Mouse (Mus musculus) kidney, embryonic 15.5 days (tissue): ENCODE data around the gene Rai1. TPM values are rescaled to one million over a fixed set of nuclear protein-coding genes. Genes with fewer than 3 reads are reported as not detected.

Experiments used
- ATAC-seq: fragments of 200-750 bp; cut with Nextera tagmentation; replicated peaks from 2 replicates; pipeline ENCODE4 v1.8.0; 2017; ENCODE audit warnings: moderate TSS enrichment; ENCODE audit not compliant: low FRiP score
- H3K27ac ChIP-seq: fragments of 300-500 bp; sonication (generic); 2 replicates; pipeline ENCODE4 v1.5.1; 2015; ENCODE audit warnings: mild to moderate bottlenecking, inconsistent platforms
- H3K27me3 ChIP-seq: fragments of 300-500 bp; sonication (generic); 2 replicates; pipeline ENCODE4 v1.6.1; 2015; ENCODE audit warnings: inconsistent platforms
- H3K36me3 ChIP-seq: fragments of 300-500 bp; sonication (generic); 2 replicates; pipeline ENCODE4 v1.6.1; 2015; ENCODE audit warnings: inconsistent platforms
- H3K4me1 ChIP-seq: fragments of 300-500 bp; sonication (generic); 2 replicates; pipeline ENCODE4 v1.6.1; 2015; ENCODE audit warnings: inconsistent platforms
- H3K4me2 ChIP-seq: fragments of 300-500 bp; sonication (generic); 2 replicates; pipeline ENCODE4 v1.6.1; 2015; ENCODE audit warnings: moderate library complexity, mild to moderate bottlenecking, inconsistent platforms
- H3K4me3 ChIP-seq: fragments of 300-500 bp; sonication (generic); replicated peaks from 2 replicates; pipeline ENCODE4 v1.5.1; 2015; ENCODE audit warnings: mild to moderate bottlenecking, inconsistent platforms
- H3K9ac ChIP-seq: fragments of 300-500 bp; sonication (generic); 2 replicates; pipeline ENCODE4 v1.6.1; 2015; ENCODE audit warnings: mild to moderate bottlenecking, inconsistent platforms
- H3K9me3 ChIP-seq: fragments of 300-500 bp; sonication (generic); replicated peaks from 2 replicates; pipeline ENCODE4 v1.6.1; 2016; ENCODE audit warnings: inconsistent platforms
- WGBS: fragments of 180-500 bp; shearing (Covaris S2); methylation state at CpG from one replicate; pipeline ENCODE4 v1.1.7; 2015; ENCODE audit warnings: mixed read lengths; 5-methylcytosine and 5-hydroxymethylcytosine counted together
- polyA plus RNA-seq: library from polyadenylated mRNA; unstranded; fragments of >200 nt; fragmentation: Nextera tagmentation; extraction: Ambion mirVana; gene quantifications from 2 replicates; pipeline ENCODE4 v1.2.1, GENCODE M21; 2015

Rai1 gene
- polyA plus RNA-seq, 1 experiment from 2014 or later, result 23.4 TPM

DNA sequence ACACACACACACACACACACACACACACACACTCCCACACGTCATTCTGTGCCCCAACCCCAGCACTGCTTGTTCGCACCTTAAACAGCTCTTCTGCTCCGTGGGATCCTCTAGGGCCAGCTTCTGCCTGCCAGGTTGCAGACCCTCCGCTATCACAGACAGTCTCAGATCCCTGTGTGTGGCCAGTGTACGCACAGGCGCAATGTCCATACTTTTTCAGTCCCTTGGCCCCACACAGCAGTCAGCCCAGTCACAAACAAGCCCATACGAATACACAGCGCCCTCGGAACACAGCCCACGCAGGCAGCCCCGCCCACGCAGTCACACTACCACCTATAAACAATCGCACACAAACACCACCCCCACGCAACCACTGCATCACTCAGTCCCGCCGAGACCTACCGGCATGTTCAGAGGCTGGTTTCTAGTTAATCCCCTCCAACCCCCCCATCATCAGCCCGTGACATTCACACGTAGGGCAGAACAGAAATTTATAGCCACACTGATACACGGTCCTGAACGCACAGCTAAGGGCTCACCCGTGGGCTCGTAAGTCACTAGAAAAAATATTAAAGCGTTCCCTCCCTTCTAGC, 34.4 kb downstream of the Rai1 start:
- Histone ChIP-seq H3K4me2 (peak overlapping the region; percentile 82), H3K36me3 (peaks cover 5% of the 10 kb centered on the region), H3K4me1 (peaks cover 49% of the 10 kb centered on the region), H3K9me3 (no peaks in the 10 kb centered on the region), H3K4me3 (peak overlapping the region; percentile 65), H3K9ac (peak overlapping the region; percentile 61), H3K27ac (peak overlapping the region; percentile 85), H3K27me3 (no peaks in the 10 kb centered on the region)
- ATAC-seq, result peak; percentile 59
- WGBS, result 2% methylated on average over 24 of the region's 24 CpGs

DNA sequence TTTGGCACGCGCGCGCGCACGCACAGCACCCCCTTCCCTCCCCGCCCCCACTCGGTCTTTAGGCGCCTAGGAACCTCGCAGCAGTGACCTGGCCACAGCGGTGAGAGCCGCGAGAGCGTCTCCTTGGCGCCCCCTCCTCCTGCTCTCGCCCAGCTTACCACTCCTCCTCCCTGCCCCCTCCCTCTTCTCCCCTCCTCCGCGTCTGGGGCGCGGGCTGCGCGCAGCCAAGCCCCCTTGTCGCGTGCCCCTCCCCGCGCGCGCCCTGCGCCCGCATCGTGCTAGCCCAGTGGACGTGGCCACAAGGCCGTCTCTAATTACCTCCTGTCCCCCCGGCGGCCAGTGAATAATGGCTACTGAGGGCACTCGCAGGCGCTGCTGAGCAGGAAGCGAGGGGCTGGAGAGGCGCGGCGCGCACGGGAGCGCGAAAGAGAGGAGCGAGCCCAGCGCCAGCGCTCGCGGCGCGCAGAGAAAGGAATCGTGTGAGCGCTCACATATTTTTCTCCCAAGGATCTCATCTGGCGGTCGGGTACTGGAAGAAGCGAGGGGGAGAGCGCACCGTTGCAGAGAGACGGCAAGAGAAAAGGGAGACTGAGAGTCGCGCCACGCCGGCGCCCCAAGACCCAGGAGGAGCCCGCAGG, 35.0 kb downstream of the Rai1 start:
- H3K27me3 ChIP-seq, result no peaks in the 10 kb centered on the region
- H3K4me2 ChIP-seq, result peak overlapping the region; percentile 82
- ATAC-seq, result peak; percentile 84
- peak overlapping the region; percentile 61 for H3K9ac ChIP-seq
- no peaks in the 10 kb centered on the region for H3K9me3 ChIP-seq
- H3K36me3 ChIP-seq, result peaks cover 11% of the 10 kb centered on the region
- H3K27ac ChIP-seq, result peak overlapping the region; percentile 85
- peaks cover 49% of the 10 kb centered on the region for H3K4me1 ChIP-seq
- under 1% methylated on average over 66 of the region's 66 CpGs for WGBS
- peak overlapping the region; percentile 65 for H3K4me3 ChIP-seq

DNA sequence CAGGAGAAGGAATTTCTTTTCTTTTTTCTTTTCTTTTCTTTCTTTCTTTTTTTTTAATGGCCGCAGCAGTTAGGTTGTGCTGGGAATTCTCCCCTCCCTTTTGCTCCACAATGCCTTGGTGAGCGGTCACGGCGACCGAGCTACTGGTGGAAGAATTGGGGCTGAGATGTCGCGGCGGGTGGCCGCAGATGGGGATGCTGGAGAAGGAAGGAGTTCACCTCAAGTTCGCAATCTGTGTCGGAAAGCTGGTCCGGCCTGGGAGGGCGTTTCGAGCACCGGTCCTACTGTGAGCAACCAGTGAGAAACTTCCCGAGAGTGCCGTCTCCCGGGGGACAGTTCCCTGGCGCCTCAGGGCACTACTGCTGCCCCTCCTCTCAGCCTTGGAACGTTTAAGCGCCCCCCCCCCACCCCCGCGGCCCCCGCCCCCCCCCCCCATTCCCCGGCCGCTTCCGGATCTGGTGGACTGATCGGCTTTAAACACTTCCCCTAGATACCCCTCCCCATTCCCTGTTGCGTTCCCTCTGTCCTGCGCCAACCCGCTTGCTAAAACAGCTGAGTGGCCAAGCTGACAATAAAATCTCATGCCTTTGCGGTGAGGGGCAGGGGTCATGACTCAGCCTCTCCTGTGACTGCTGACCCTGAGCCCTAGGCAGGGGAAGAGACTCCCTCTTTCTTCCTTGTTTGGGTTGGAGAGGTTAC, 35.9 kb downstream of the Rai1 start:
- peak; percentile 5; the same call in 1 of the 2 replicates for ATAC-seq
- Histone ChIP-seq H3K27ac (peak overlapping the region; percentile 85), H3K4me1 (peaks cover 56% of the 10 kb centered on the region), H3K4me2 (peak overlapping the region; percentile 82), H3K27me3 (no peaks in the 10 kb centered on the region), H3K4me3 (peak overlapping the region; percentile 65), H3K36me3 (peaks cover 20% of the 10 kb centered on the region), H3K9ac (peak overlapping the region; percentile 61), H3K9me3 (no peaks in the 10 kb centered on the region)
- 3% methylated on average over 28 of the region's 32 CpGs for WGBS

DNA sequence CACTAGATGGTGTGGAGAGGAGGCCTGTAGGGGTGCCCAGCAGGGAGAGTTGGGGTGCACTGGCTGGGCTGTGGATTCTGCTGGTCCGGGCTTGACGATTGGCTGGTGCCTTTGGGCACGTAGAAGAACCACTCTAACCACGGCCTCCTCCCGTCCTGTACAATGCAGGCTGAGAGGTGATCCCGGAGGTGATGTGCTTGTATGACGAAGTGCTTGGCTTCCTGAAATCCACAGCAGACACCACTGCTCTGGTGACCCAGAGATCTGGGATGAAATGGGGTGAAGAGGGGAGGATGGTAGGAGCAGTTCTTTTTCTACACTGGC, 36.4 kb downstream of the Rai1 start:
- Histone ChIP-seq H3K36me3 (peaks cover 24% of the 10 kb centered on the region), H3K9me3 (no peaks in the 10 kb centered on the region), H3K4me3 (peak overlapping the region; percentile 65), H3K27me3 (no peaks in the 10 kb centered on the region), H3K4me1 (peaks cover 56% of the 10 kb centered on the region), H3K9ac (no peak overlapping the region; the same call in 1 of the 2 replicates), H3K4me2 (peak overlapping the region; percentile 82), H3K27ac (no peak overlapping the region)
- 10% methylated on average over 7 of the region's 7 CpGs for WGBS
- no peak for ATAC-seq

DNA sequence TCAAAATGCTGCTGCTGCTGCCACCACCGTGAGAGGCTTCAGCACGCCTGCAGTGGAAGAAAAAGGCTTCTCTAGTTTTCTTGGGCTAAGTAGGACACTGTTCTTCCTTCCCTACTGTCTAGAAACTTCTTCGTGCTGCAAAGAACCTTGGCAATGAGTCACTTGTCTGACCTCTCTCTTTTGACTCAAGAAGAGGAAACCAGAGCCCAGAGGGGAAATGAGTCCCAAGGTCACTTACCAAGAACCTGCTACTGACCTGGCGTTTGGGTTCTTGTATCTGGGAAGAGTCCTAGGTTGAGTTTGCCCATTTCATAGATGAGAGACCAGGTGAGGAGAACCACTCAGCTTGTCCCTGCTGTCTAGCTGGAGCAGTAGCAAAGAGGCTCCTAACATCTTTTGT, 38.3 kb downstream of the Rai1 start:
- H3K36me3 ChIP-seq, result peaks cover 40% of the 10 kb centered on the region
- H3K4me3 ChIP-seq, result no peak overlapping the region
- H3K9me3 ChIP-seq, result no peaks in the 10 kb centered on the region
- no peak overlapping the region for H3K4me2 ChIP-seq
- ATAC-seq, result no peak
- no peak overlapping the region for H3K9ac ChIP-seq
- peaks cover 56% of the 10 kb centered on the region for H3K4me1 ChIP-seq
- H3K27me3 ChIP-seq, result no peaks in the 10 kb centered on the region
- 78% methylated on average over 4 of the region's 4 CpGs for WGBS
- no peak overlapping the region for H3K27ac ChIP-seq

DNA sequence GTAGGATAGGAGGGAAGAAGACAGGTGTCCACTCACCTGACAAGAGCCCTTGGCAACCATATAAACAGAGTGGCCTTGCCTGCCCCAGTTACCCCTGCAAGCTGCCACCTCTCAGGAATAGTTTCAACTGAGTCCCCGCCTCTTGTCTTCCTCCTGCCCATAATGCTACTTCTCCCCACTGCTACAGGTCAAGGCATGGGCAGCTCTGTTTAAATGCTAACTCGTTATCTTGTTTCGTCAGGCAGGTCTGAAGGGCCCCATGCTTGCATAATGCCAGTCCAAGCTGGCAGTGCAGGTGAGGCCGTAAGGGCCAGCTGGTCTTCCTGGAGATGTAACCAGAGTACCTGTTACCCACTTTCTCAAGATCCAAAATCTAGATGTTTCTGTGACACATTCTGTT, 41.4 kb downstream of the Rai1 start:
- no peak overlapping the region for H3K9ac ChIP-seq
- H3K36me3 ChIP-seq, result peaks cover 53% of the 10 kb centered on the region
- H3K4me1 ChIP-seq, result peaks cover 29% of the 10 kb centered on the region
- H3K9me3 ChIP-seq, result no peaks in the 10 kb centered on the region
- H3K4me3 ChIP-seq, result no peak overlapping the region
- H3K4me2 ChIP-seq, result no peak overlapping the region
- H3K27me3 ChIP-seq, result no peaks in the 10 kb centered on the region
- H3K27ac ChIP-seq, result no peak overlapping the region
- 87% methylated on average over 4 of the region's 4 CpGs for WGBS
- no peak for ATAC-seq

DNA sequence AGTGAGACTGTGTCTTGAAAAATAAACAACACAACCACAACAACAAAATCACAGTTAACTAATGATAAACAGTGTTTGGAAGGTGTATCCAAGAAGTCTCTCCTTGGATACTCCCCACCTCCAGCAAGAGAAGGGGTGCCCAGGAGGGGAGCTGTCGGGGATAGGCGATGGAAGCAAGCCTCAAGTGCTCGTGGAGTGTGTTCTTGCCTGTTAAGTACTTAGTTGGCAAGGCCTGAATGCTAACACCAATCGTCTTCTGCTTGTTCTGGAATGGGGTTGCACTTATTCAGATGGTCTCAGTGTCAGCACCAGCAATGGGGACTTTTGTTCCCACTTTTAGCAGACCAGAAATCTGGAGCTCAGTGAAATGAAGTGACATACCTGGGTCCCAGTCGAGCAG, 43.8 kb downstream of the Rai1 start:
- Histone ChIP-seq H3K4me3 (no peak overlapping the region), H3K27ac (no peak overlapping the region), H3K27me3 (no peaks in the 10 kb centered on the region), H3K36me3 (peaks cover 61% of the 10 kb centered on the region), H3K4me1 (0 out of 2 replicates have a peak, but pooled peaks cover 6% of the 10 kb centered on the region), H3K9me3 (no peaks in the 10 kb centered on the region), H3K4me2 (no peak overlapping the region), H3K9ac (no peak overlapping the region)
- ATAC-seq, result no peak
- WGBS, result 82% methylated on average over 5 of the region's 5 CpGs

DNA sequence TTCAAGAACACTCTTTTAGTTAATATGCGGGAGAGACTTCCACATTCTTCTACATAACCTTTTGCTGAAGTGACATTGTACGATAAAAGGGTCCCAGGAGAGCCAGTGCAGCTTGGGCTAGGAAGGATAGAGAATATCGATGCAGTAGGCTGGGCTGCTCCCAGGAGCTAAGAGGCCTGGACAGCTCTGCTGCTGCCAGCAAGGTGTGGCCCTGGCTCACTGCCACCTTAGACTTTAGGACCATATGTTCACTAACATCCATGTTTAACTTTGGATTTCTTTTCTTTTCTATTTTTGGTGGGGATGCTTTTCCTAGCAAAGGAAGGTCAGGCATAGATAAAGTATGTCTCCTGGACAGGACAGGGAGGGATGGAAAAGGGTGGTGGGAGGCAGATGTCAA, 44.3 kb downstream of the Rai1 start:
- no peaks in the 10 kb centered on the region for H3K9me3 ChIP-seq
- H3K27me3 ChIP-seq, result no peaks in the 10 kb centered on the region
- H3K4me3 ChIP-seq, result no peak overlapping the region
- peaks cover 61% of the 10 kb centered on the region for H3K36me3 ChIP-seq
- 0 out of 2 replicates have a peak, but pooled peaks cover 6% of the 10 kb centered on the region for H3K4me1 ChIP-seq
- 62% methylated on average over 3 of the region's 3 CpGs for WGBS
- H3K9ac ChIP-seq, result no peak overlapping the region
- no peak for ATAC-seq
- no peak overlapping the region for H3K27ac ChIP-seq
- no peak overlapping the region for H3K4me2 ChIP-seq

DNA sequence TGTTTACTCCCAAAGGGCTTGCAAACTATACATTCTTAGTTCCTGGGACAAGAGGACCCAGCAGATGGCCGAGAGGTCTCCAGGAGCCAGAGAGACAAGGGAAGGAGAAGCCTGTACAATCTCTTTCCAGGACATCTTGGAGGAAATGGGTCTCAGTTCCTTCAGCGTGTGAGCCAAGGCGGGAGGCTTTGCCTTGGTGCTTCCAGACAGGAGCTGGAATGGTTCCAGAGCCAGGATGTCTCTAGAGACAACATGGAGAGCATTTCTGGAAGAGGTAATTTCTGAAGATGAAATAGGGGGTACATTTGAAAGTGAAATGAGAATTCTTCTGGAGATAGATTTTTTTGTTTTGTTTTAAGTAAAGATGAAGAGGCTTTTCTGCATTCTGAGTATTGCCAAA, 45.9 kb downstream of the Rai1 start:
- H3K36me3 ChIP-seq, result peaks cover 50% of the 10 kb centered on the region
- H3K4me3 ChIP-seq, result no peak overlapping the region
- no peak overlapping the region for H3K27ac ChIP-seq
- 0 out of 2 replicates have a peak, but pooled peaks cover under 1% of the 10 kb centered on the region for H3K4me1 ChIP-seq
- WGBS, result 76% methylated on average over 3 of the region's 3 CpGs
- no peak for ATAC-seq
- H3K27me3 ChIP-seq, result no peaks in the 10 kb centered on the region
- no peaks in the 10 kb centered on the region for H3K9me3 ChIP-seq
- H3K4me2 ChIP-seq, result no peak overlapping the region
- no peak overlapping the region for H3K9ac ChIP-seq

DNA sequence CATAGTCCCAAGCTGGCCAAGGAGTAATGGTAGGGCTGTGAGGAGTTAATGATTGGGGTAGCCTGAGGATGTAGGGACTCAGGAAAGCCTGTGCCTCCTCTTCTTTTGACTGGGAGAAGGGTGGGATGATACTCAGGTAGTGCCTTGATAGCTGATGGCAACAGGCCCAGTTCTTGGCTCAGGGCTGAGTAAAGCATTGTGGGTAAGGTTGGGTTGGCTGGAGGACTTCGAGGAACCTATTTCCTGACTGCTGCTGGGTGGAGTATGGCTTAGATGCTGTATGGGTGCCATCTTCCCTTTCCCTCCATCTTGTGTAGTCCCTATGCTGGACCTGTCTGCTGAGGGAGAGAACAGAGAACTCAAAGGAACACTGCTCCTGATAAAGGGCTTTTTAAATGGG, 47.5 kb downstream of the Rai1 start:
- no peak overlapping the region for H3K9ac ChIP-seq
- no peak overlapping the region for H3K4me3 ChIP-seq
- WGBS, result 83% methylated on average over 1 of the region's 1 CpGs
- peaks cover 42% of the 10 kb centered on the region for H3K36me3 ChIP-seq
- H3K9me3 ChIP-seq, result no peaks in the 10 kb centered on the region
- ATAC-seq, result no peak
- H3K4me2 ChIP-seq, result no peak overlapping the region
- no peaks in the 10 kb centered on the region for H3K27me3 ChIP-seq
- no peaks in the 10 kb centered on the region for H3K4me1 ChIP-seq
- H3K27ac ChIP-seq, result no peak overlapping the region

DNA sequence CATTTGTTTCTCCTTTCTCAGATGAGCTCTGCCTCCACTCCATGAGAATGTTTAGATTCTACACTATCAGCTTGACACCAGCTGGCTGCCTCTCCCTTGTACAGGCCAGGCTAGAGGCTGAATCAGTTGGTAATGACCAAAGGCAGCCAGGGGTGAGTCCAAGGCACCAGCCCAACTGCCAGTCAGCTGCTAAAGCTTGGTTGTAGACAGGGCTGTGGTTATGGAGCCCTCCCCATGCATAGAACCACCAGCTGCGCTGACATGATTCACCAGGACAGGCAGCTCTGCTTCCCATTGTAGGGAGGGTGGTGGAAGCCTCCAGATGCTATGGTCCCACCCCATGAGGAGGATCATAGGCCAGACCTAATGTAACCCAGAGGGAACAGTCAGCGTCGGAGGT, 49.1 kb downstream of the Rai1 start:
- H3K4me3 ChIP-seq, result no peak overlapping the region
- H3K4me1 ChIP-seq, result 0 out of 2 replicates have a peak, but pooled peaks cover 2% of the 10 kb centered on the region
- no peaks in the 10 kb centered on the region for H3K9me3 ChIP-seq
- ATAC-seq, result no peak
- H3K9ac ChIP-seq, result no peak overlapping the region
- WGBS, result 93% methylated on average over 3 of the region's 3 CpGs
- no peaks in the 10 kb centered on the region for H3K27me3 ChIP-seq
- no peak overlapping the region for H3K4me2 ChIP-seq
- H3K36me3 ChIP-seq, result peaks cover 37% of the 10 kb centered on the region
- H3K27ac ChIP-seq, result no peak overlapping the region

DNA sequence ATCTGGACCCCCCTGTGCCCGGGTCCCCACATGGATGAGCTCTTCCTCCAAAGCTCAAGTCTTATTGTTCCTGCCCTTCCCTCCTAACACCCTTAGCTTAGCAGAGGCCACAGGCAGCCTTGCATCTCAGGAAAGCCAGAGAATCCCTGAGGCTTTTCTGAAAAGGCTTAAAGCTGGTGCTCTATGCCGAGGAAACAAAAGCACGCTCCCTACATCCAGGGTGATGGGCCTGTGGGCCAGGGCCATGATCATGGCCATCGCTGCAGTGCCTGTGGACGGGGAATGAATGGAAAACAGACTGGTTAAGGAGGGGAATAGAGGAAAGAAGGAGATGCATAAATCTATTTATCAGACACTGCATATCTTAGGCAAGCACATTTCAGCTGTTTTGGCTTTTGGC, 50.9 kb downstream of the Rai1 start:
- no peak overlapping the region for H3K4me2 ChIP-seq
- peaks cover 38% of the 10 kb centered on the region for H3K36me3 ChIP-seq
- ATAC-seq, result no peak
- H3K27ac ChIP-seq, result no peak overlapping the region
- H3K9ac ChIP-seq, result no peak overlapping the region
- H3K4me3 ChIP-seq, result no peak overlapping the region
- H3K9me3 ChIP-seq, result no peaks in the 10 kb centered on the region
- no peaks in the 10 kb centered on the region for H3K27me3 ChIP-seq
- WGBS, result 85% methylated on average over 5 of the region's 5 CpGs
- peaks cover 10% of the 10 kb centered on the region for H3K4me1 ChIP-seq
